Comparison of ENCODE assay signal across 20 mouse cellular contexts in genomic region chr1:33788072-33788471, GRCm38 (mm10). TPM values are rescaled to one million over a fixed set of nuclear protein-coding genes. Genes with fewer than 3 reads are reported as not detected.
A peak's percentile ranks its signal among the peaks of the same experiment; 100 is the strongest.
DNase-seq lines count a peak whose midpoint lies in the region; ATAC-seq and TF ChIP-seq lines count a peak whose summit lies in the region.
"Had no signal": no experiment of that assay in that cellular context is flagged by ENCODE, and none has a peak within 500 bp of the region (broad histone marks: within the 10 kb centered on the region; RNA-seq: fewer than 3 reads in every experiment).

No protein-coding gene starts in this region.

- H3K4me1 ChIP-seq in lung, embryonic 15.5 days = 0 out of 2 replicates have a peak, but pooled peaks cover 14% of the 10 kb centered on the region
- no peaks in the 10 kb centered on the region for H3K4me1 ChIP-seq in lung, adult 2 months (ENCODE audit: control insufficient read depth, insufficient read depth, low read length)
- no peaks in the 10 kb centered on the region for H3K4me1 ChIP-seq in midbrain, embryonic 13.5 days (replicated peaks)
- no peaks in the 10 kb centered on the region for H3K4me1 ChIP-seq in midbrain, embryonic 10.5 days
- H3K4me1 ChIP-seq: embryonic facial prominence, embryonic 10.5 days; embryonic facial prominence, embryonic 12.5 days; forebrain, embryonic 13.5 days had no signal

- H3K4me2 ChIP-seq in lung, embryonic 15.5 days = no peak overlapping the region
- no peak overlapping the region for H3K4me2 ChIP-seq in midbrain, embryonic 13.5 days (replicated peaks)
- H3K4me2 ChIP-seq: embryonic facial prominence, embryonic 12.5 days; forebrain, embryonic 13.5 days; forebrain, embryonic 15.5 days had no signal

- H3K9ac ChIP-seq in lung, embryonic 15.5 days = no peak overlapping the region
- H3K9ac ChIP-seq in midbrain, embryonic 13.5 days (replicated peaks) = no peak overlapping the region
- H3K9ac ChIP-seq: embryonic facial prominence, embryonic 12.5 days; forebrain, embryonic 13.5 days; forebrain, embryonic 15.5 days had no signal

- no peaks in the 10 kb centered on the region for H3K9me3 ChIP-seq in lung, embryonic 15.5 days
- H3K9me3 ChIP-seq in midbrain, embryonic 13.5 days = no peaks in the 10 kb centered on the region
- no peaks in the 10 kb centered on the region for H3K9me3 ChIP-seq in midbrain, embryonic 10.5 days (replicated peaks)
- H3K9me3 ChIP-seq: embryonic facial prominence, embryonic 10.5 days; embryonic facial prominence, embryonic 12.5 days; forebrain, embryonic 13.5 days; forebrain, embryonic 15.5 days had no signal

- H3K4me3 ChIP-seq in lung, embryonic 15.5 days = no peak overlapping the region
- H3K4me3 ChIP-seq in lung, adult 2 months (replicated peaks; ENCODE audit: extremely low read depth, low read depth, low read length) = no peak overlapping the region
- H3K4me3 ChIP-seq in midbrain, embryonic 13.5 days (replicated peaks) = no peak overlapping the region
- no peak overlapping the region for H3K4me3 ChIP-seq in midbrain, embryonic 10.5 days
- H3K4me3 ChIP-seq: embryonic facial prominence, embryonic 10.5 days; embryonic facial prominence, embryonic 12.5 days; forebrain, embryonic 13.5 days; forebrain, embryonic 15.5 days had no signal

- DNase-seq in lung, adult 2 months = no peak
- DNase-seq in midbrain, embryonic 10.5 days (ENCODE audit: low spot score) = no peak
- no peak for DNase-seq in kidney, adult 18-20 months
- no peak for DNase-seq in right cerebral cortex, postnatal 14 days
- DNase-seq: adrenal gland, adult 2 months; adrenal gland, postnatal 10 days; adrenal gland, postnatal 25 days; cerebellum, adult 11 months; cerebellum, adult 18-20 months; cerebellum, adult 8-10 months; cerebellum, adult 9-11 months; cerebellum, postnatal 14 days; cerebellum, postnatal 36 days had no signal

- no peaks in the 10 kb centered on the region for H3K27me3 ChIP-seq in lung, embryonic 15.5 days
- no peaks in the 10 kb centered on the region for H3K27me3 ChIP-seq in midbrain, embryonic 13.5 days
- H3K27me3 ChIP-seq in midbrain, embryonic 10.5 days (ENCODE audit: low read depth, poor library complexity, severe bottlenecking) = no peaks in the 10 kb centered on the region
- H3K27me3 ChIP-seq: embryonic facial prominence, embryonic 12.5 days; forebrain, embryonic 13.5 days; forebrain, embryonic 15.5 days had no signal

- TF ChIP-seq POLR2A in lung, adult 2 months (IDR thresholded peaks at IDR 0.05; ENCODE audit: borderline replicate concordance, extremely low read depth, low read depth, low read length) = no peak

- 68% methylated on average over 5 of the region's 5 CpGs for WGBS in lung, embryonic 15.5 days
- WGBS in lung, adult 2 months = 63% methylated on average over 5 of the region's 5 CpGs
- 88% methylated on average over 5 of the region's 5 CpGs for WGBS in midbrain, embryonic 13.5 days
- WGBS in midbrain, embryonic 10.5 days = 86% methylated on average over 5 of the region's 5 CpGs

- no peak for ATAC-seq in lung, embryonic 15.5 days (ENCODE audit: borderline replicate concordance, extremely low read depth, low FRiP score, low TSS enrichment)
- ATAC-seq in midbrain, embryonic 13.5 days = no peak
- peak; percentile 50 for ATAC-seq in granulocyte monocyte progenitor cell, adult 5-6 weeks (replicated peaks; ENCODE audit: poor library complexity, severe bottlenecking)
- ATAC-seq: forebrain, embryonic 13.5 days; forebrain, embryonic 15.5 days had no signal

- no peak for TF ChIP-seq CTCF in lung, adult 2 months (IDR thresholded peaks at IDR 0.05; ENCODE audit: insufficient read depth, low read length)

- H3K36me3 ChIP-seq in lung, embryonic 15.5 days = peaks cover 8% of the 10 kb centered on the region; the same call in 1 of the 2 replicates
- peaks cover 8% of the 10 kb centered on the region for H3K36me3 ChIP-seq in midbrain, embryonic 13.5 days
- H3K36me3 ChIP-seq in midbrain, embryonic 10.5 days = peaks cover 29% of the 10 kb centered on the region

- H3K27ac ChIP-seq in lung, embryonic 15.5 days = peak overlapping the region; percentile 53; the same call in 1 of the 2 replicates
- peak overlapping the region; percentile 19; the same call in 1 of the 2 replicates for H3K27ac ChIP-seq in midbrain, embryonic 13.5 days
- no peak overlapping the region for H3K27ac ChIP-seq in midbrain, embryonic 10.5 days (replicated peaks)
- H3K27ac ChIP-seq: embryonic facial prominence, embryonic 10.5 days; embryonic facial prominence, embryonic 12.5 days; forebrain, embryonic 13.5 days; forebrain, embryonic 15.5 days had no signal

RNA-seq across cellular contexts. Expression of gene Zfp451, which starts 26.3 kb away (rescaled TPM):
- polyA plus RNA-seq in lung, embryonic 15.5 days (2015; fragmentation: Nextera tagmentation; extraction: Ambion mirVana) = 23.0 and 23.8 TPM in 2 replicates
- polyA plus RNA-seq in lung, adult 2 months (2012; rRNA removed) = 4.3 and 5.5 TPM in 2 replicates
- 46.8 and 47.4 TPM in 2 replicates for polyA plus RNA-seq in midbrain, embryonic 13.5 days (2015; fragmentation: Nextera tagmentation; extraction: Ambion mirVana)
- polyA plus RNA-seq in midbrain, embryonic 10.5 days (2016; fragmentation: Nextera tagmentation; extraction: Ambion mirVana) = 29.6 and 38.1 TPM in 2 replicates
- total RNA-seq in granulocyte monocyte progenitor cell, adult 5-6 weeks (2014; fragmentation: Nextera tagmentation) = 29.3 and 35.0 TPM in 2 replicates
- 23.9 and 30.5 TPM in 2 replicates for total RNA-seq in granulocyte monocyte progenitor cell, adult 5-6 weeks (2017)

RNA-seq across cellular contexts. Expression of gene Bag2, which starts 30.5 kb away (rescaled TPM):
- polyA plus RNA-seq in lung, embryonic 15.5 days (2015; fragmentation: Nextera tagmentation; extraction: Ambion mirVana) = 42.7 and 42.9 TPM in 2 replicates
- polyA plus RNA-seq in lung, adult 2 months (2012; rRNA removed) = 10.6 and 17.0 TPM in 2 replicates
- polyA plus RNA-seq in midbrain, embryonic 13.5 days (2015; fragmentation: Nextera tagmentation; extraction: Ambion mirVana) = 17.4 and 18.5 TPM in 2 replicates
- polyA plus RNA-seq in midbrain, embryonic 10.5 days (2016; fragmentation: Nextera tagmentation; extraction: Ambion mirVana) = 39.0 and 52.2 TPM in 2 replicates
- 27.4 and 28.0 TPM in 2 replicates for total RNA-seq in granulocyte monocyte progenitor cell, adult 5-6 weeks (2014; fragmentation: Nextera tagmentation)
- total RNA-seq in granulocyte monocyte progenitor cell, adult 5-6 weeks (2017) = 25.5 and 26.5 TPM in 2 replicates
